In the genomic region with DNA sequence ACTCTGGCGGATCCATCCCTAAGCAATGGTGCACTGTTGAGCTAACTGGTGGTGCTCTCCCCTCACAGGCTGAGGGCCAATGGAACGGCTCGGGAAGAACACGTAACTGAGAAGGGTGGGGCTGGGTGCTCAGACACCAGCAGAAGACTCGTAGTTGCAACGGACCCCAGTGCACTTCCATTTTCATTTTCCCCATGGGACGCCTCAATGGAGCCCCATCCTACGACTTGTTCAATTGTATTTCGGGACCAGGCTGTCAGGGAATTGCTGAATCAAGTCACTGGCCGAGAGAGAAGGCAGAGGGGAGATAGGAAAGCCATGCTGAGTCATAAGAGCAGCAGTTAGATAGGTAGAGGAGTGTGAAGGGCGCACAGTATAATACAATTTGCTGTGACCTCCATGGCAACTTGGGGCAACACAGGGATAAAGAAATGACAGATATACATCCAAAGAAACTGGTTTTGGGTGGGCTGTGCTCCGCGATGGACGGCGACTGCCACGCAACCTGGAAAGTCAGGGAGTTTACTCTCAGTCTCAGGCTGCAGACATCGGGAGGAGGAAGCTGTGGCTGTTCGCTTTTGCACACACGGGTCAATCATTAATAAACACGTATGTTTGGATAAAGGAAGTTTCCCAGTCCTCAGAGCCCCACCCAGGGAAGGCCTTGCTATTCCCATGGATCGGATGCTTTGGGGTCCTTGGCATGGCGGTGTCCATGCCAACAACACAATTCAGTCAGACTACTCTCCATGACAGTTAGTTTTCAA, we compare ENCODE assay signal across 1 mouse cellular context.
TF ChIP-seq lines count a peak whose summit lies in the region.

No protein-coding gene starts in this region.

TF ChIP-seq in CH12.LX, 34 proteins besides CTCF, POLR2A, EP300 and RAD21 (continued from another document):
- TF ChIP-seq TBP (conservative IDR thresholded peaks at IDR 0.05; ENCODE audit: low read depth, low read length): no peak
- 0 out of 2 replicates have a peak, but pooled peaks have one; percentile 36 for TF ChIP-seq TCF12 (IDR thresholded peaks at IDR 0.05; ENCODE audit: low read depth, low read length)
- TF ChIP-seq PAX5 (IDR thresholded peaks at IDR 0.05; ENCODE audit: low read length): no peak
- no peak for TF ChIP-seq UBTF (IDR thresholded peaks at IDR 0.05; ENCODE audit: low read depth, low read length)
- no peak for TF ChIP-seq MAX (IDR thresholded peaks at IDR 0.05; ENCODE audit: low read length)
- TF ChIP-seq ZMIZ1 (IDR thresholded peaks at IDR 0.05; ENCODE audit: low read depth, low read length): no peak
- TF ChIP-seq MAFK (IDR thresholded peaks at IDR 0.05; ENCODE audit: insufficient replicate concordance, low read length): peak; percentile 22; the same call in 1 of the 2 replicates
- TF ChIP-seq ETS1 (conservative IDR thresholded peaks at IDR 0.05; ENCODE audit: low read depth, low read length): peak; percentile 32; the same call in 1 of the 2 replicates
- no peak for TF ChIP-seq MEF2A (IDR thresholded peaks at IDR 0.05; ENCODE audit: borderline replicate concordance, low read depth, low read length)
